Mouse (Mus musculus) myocyte (in vitro differentiated cells): ENCODE measurements around the gene Actr3.

Experiments
- MAX ChIP-seq: IDR thresholded peaks from one replicate; pipeline ENCODE4 v1.6.1; 2011; ENCODE audit warnings: low read depth, mild to moderate bottlenecking, control low read depth
- MYOD1 ChIP-seq, 3 experiments: IDR thresholded peaks; one replicate each; pipeline ENCODE4 v1.6.1; 2011; ENCODE audit warnings: control low read depth in 2 of 3, low read depth in 2 of 3, mild to moderate bottlenecking in 2 of 3, moderate library complexity in 1 of 3; ENCODE audit not compliant: insufficient read length in 2 of 3, control insufficient read depth in 1 of 3
- POLR2A ChIP-seq: IDR thresholded peaks from one replicate; pipeline ENCODE4 v1.6.1; 2011; ENCODE audit warnings: low read depth, mild to moderate bottlenecking, control low read depth, moderate library complexity; ENCODE audit not compliant: insufficient read length
- REST ChIP-seq: IDR thresholded peaks from one replicate; pipeline ENCODE4 v1.6.1; 2011; ENCODE audit warnings: mild to moderate bottlenecking, control low read depth, moderate library complexity; ENCODE audit not compliant: insufficient read depth, insufficient read length

- no peak for TF ChIP-seq MAX
- TF ChIP-seq POLR2A = no peak
- TF ChIP-seq MYOD1 (IDR thresholded peaks at IDR 0.05; ENCODE audit: control insufficient read depth in 1 of 3, insufficient read length in 2 of 3, low read depth in 2 of 3) = no peak
- TF ChIP-seq REST = no peak
These were observed 27.4 kb upstream of the Actr3 start for GRCm38 (mm10) chr1:125462917-125463316.
